Mouse (Mus musculus) MEL (cell line): ENCODE data around the gene Pla2g10. TPM values are rescaled to one million over a fixed set of nuclear protein-coding genes. Genes with fewer than 3 reads are reported as not detected.
"Not testable (repeated sequence)": the region's sequence is repeated elsewhere in the genome, so short reads cannot be mapped to it uniquely, and the experiment has no call there.

ENCODE experiments used
- DNase-seq: peaks from one replicate; pipeline ENCODE4 v3.0.0; 2011; ENCODE audit warnings: low read depth, low spot score
- H3K27ac ChIP-seq: 2 replicates; pipeline ENCODE4 v1.5.1; 2012; ENCODE audit warnings: low read depth, mild to moderate bottlenecking, control low read depth, low read length, moderate library complexity; ENCODE audit not compliant: control insufficient read depth
- H3K27me3 ChIP-seq, 2 experiments: fragments of 150-350 bp in 1 of 2; sonication (generic) in 1 of 2; 2 replicates each; pipeline ENCODE4 v1.6.1; 2012; ENCODE audit warnings: low read length in 2 of 2, mild to moderate bottlenecking in 2 of 2, improper control_type of control experiment in 1 of 2, moderate library complexity in 1 of 2; ENCODE audit not compliant: insufficient read depth in 2 of 2, control insufficient read depth in 1 of 2
- H3K36me3 ChIP-seq, 2 experiments: 2 replicates each; pipeline ENCODE4 v1.6.1; 2012 to 2014; ENCODE audit warnings: low read length in 2 of 2, improper control_type of control experiment in 1 of 2, inconsistent platforms in 1 of 2, mild to moderate bottlenecking in 1 of 2; ENCODE audit not compliant: insufficient read depth in 2 of 2, control insufficient read depth in 1 of 2
- H3K4me1 ChIP-seq, 2 experiments: fragments of 150-350 bp in 1 of 2; sonication (generic) in 1 of 2; 2 replicates each; pipeline ENCODE4 v1.6.1; 2012; ENCODE audit warnings: low read length in 2 of 2, improper control_type of control experiment in 1 of 2, mild to moderate bottlenecking in 1 of 2; ENCODE audit not compliant: insufficient read depth in 2 of 2, control insufficient read depth in 1 of 2
- H3K4me3 ChIP-seq, 2 experiments: fragments of 150-350 bp in 1 of 2; sonication (generic) in 1 of 2; 2 replicates each; pipeline ENCODE4 v1.5.1; 2012; ENCODE audit warnings: low read depth in 2 of 2, low read length in 2 of 2, mild to moderate bottlenecking in 2 of 2, moderate library complexity in 2 of 2, control low read depth in 1 of 2, improper control_type of control experiment in 1 of 2; ENCODE audit not compliant: control insufficient read depth in 1 of 2, insufficient read depth in 1 of 2
- H3K79me2 ChIP-seq: 2 replicates; pipeline ENCODE4 v1.6.1; 2012; ENCODE audit warnings: mild to moderate bottlenecking, low read length, moderate library complexity; ENCODE audit not compliant: control insufficient read depth, poor library complexity, insufficient read depth
- H3K9ac ChIP-seq: 2 replicates; pipeline ENCODE4 v1.6.1; 2012; ENCODE audit warnings: low read depth, mild to moderate bottlenecking, control low read depth, low read length, moderate library complexity; ENCODE audit not compliant: control insufficient read depth, poor library complexity, severe bottlenecking
- H3K9me3 ChIP-seq: fragments of 150-350 bp; sonication (generic); replicated peaks from 2 replicates; pipeline ENCODE4 v1.6.1; 2012; ENCODE audit warnings: mild to moderate bottlenecking, low read length, improper control_type of control experiment, moderate library complexity; ENCODE audit not compliant: insufficient read depth
- CHD2 ChIP-seq: IDR thresholded peaks from 2 replicates; pipeline ENCODE4 v1.6.1; 2011; ENCODE audit warnings: low read length, improper control_type of control experiment
- CTCF ChIP-seq, 3 experiments: IDR thresholded peaks in 2 of 3; conservative IDR thresholded peaks in 1 of 3; 2 replicates each; pipeline ENCODE4 v1.5.1; 2011 to 2012; ENCODE audit warnings: low read length in 3 of 3, low read depth in 2 of 3, mild to moderate bottlenecking in 2 of 3, improper control_type of control experiment in 1 of 3, inconsistent platforms in 1 of 3, mixed read lengths in 1 of 3, moderate library complexity in 1 of 3; ENCODE audit not compliant: control insufficient read depth in 1 of 3, insufficient read depth in 1 of 3, poor library complexity in 1 of 3, severe bottlenecking in 1 of 3
- ELF1 ChIP-seq: IDR thresholded peaks from 2 replicates; pipeline ENCODE4 v1.6.1; 2014; ENCODE audit warnings: low read depth, mild to moderate bottlenecking, inconsistent platforms, low read length, improper control_type of control experiment, moderate library complexity
- EP300 ChIP-seq, 2 experiments: IDR thresholded peaks; 2 replicates each; pipeline ENCODE4 v1.6.1; 2011; ENCODE audit warnings: improper control_type of control experiment in 2 of 2, low read length in 2 of 2, low read depth in 1 of 2, mild to moderate bottlenecking in 1 of 2
- ETS1 ChIP-seq: IDR thresholded peaks from 2 replicates; pipeline ENCODE4 v1.6.1; 2012; ENCODE audit warnings: low read depth, mild to moderate bottlenecking, inconsistent platforms, low read length, improper control_type of control experiment, moderate library complexity
- GABPA ChIP-seq: IDR thresholded peaks from 2 replicates; pipeline ENCODE4 v1.6.1; 2012; ENCODE audit warnings: low read depth, mild to moderate bottlenecking, inconsistent platforms, low read length, improper control_type of control experiment, moderate library complexity
- HCFC1 ChIP-seq: IDR thresholded peaks from 2 replicates; pipeline ENCODE4 v1.6.1; 2012; ENCODE audit warnings: low read depth, mild to moderate bottlenecking, inconsistent platforms, low read length, improper control_type of control experiment, moderate library complexity
- KAT2A ChIP-seq: conservative IDR thresholded peaks from 2 replicates; pipeline ENCODE4 v1.6.1; 2012; ENCODE audit warnings: low read depth, low read length, improper control_type of control experiment, inconsistent platforms
- MAFK ChIP-seq: IDR thresholded peaks from 2 replicates; pipeline ENCODE4 v1.6.1; 2011; ENCODE audit warnings: low read depth, mild to moderate bottlenecking, low read length, improper control_type of control experiment, borderline replicate concordance
- MAX ChIP-seq: IDR thresholded peaks from 2 replicates; pipeline ENCODE4 v1.6.1; 2011; ENCODE audit warnings: low read length, improper control_type of control experiment
- MAZ ChIP-seq: IDR thresholded peaks from 2 replicates; pipeline ENCODE4 v1.6.1; 2012; ENCODE audit warnings: low read depth, mild to moderate bottlenecking, inconsistent platforms, low read length, improper control_type of control experiment
- MYB ChIP-seq: IDR thresholded peaks from 2 replicates; pipeline ENCODE4 v1.6.1; 2011; ENCODE audit warnings: mild to moderate bottlenecking, low read depth, low read length, improper control_type of control experiment
- MYC ChIP-seq: IDR thresholded peaks from 2 replicates; pipeline ENCODE4 v1.6.1; 2011; ENCODE audit warnings: low read depth, mild to moderate bottlenecking, low read length, improper control_type of control experiment, moderate library complexity
- POLR2A ChIP-seq, 2 experiments: IDR thresholded peaks; 2 replicates each; pipeline ENCODE4 v1.6.1; 2011 to 2012; ENCODE audit warnings: low read length in 2 of 2, mild to moderate bottlenecking in 2 of 2, control low read depth in 1 of 2, improper control_type of control experiment in 1 of 2, low read depth in 1 of 2, moderate library complexity in 1 of 2; ENCODE audit not compliant: control insufficient read depth in 1 of 2, insufficient read depth in 1 of 2, poor library complexity in 1 of 2
- POLR2AphosphoS2 ChIP-seq: IDR thresholded peaks from 2 replicates; pipeline ENCODE4 v1.6.1; 2011; ENCODE audit warnings: low read length, improper control_type of control experiment
- POLR2AphosphoS5 ChIP-seq: IDR thresholded peaks from 2 replicates; pipeline ENCODE4 v1.6.1; 2012; ENCODE audit warnings: low read depth, borderline replicate concordance, mild to moderate bottlenecking, inconsistent platforms, low read length, moderate library complexity, mixed read lengths
- TBP ChIP-seq: IDR thresholded peaks from 2 replicates; pipeline ENCODE4 v1.8.0; 2011; ENCODE audit warnings: low read depth, low read length, improper control_type of control experiment
- USF1 ChIP-seq: IDR thresholded peaks from 2 replicates; pipeline ENCODE4 v1.6.1; 2014; ENCODE audit warnings: low read depth, mild to moderate bottlenecking, inconsistent platforms, low read length, improper control_type of control experiment, moderate library complexity
- ZMIZ1 ChIP-seq: IDR thresholded peaks from 2 replicates; pipeline ENCODE4 v1.6.1; 2012; ENCODE audit warnings: low read depth, mild to moderate bottlenecking, inconsistent platforms, low read length, improper control_type of control experiment, moderate library complexity
- ZNF384 ChIP-seq: IDR thresholded peaks from 2 replicates; pipeline ENCODE4 v1.6.1; 2012; ENCODE audit warnings: low read depth, mild to moderate bottlenecking, inconsistent platforms, low read length, improper control_type of control experiment
- polyA plus RNA-seq, 2 experiments: library from polyadenylated mRNA; stranded (reverse) in 1 of 2; unstranded in 1 of 2; fragments of >175 nt in 1 of 2; fragments of >200 nt in 1 of 2; gene quantifications; 2 replicates each; pipeline versions ENCODE4 v1.2.1 to v1.2.4; 2012; ENCODE audit warnings: low replicate concordance in 2 of 2, low read depth in 1 of 2; ENCODE audit not compliant: insufficient read length in 2 of 2, insufficient read depth in 1 of 2, missing spikeins in 1 of 2
- total RNA-seq: library from RNA; depleted of rRNA; stranded (reverse); fragments of 300-350 nt; gene quantifications from 2 replicates; pipeline ENCODE4 v1.2.3, GENCODE M21; 2012

The Pla2g10 gene
- total and polyA plus RNA-seq, 3 experiments: not detected

GRCm38 (mm10) chr16:13748813-13749212 is 18.0 kb upstream of the Pla2g10 start:
- H3K4me1 ChIP-seq, H3K4me3 ChIP-seq, H3K79me2 ChIP-seq, H3K9ac ChIP-seq, H3K9me3 ChIP-seq, H3K27ac ChIP-seq, H3K36me3 ChIP-seq, H3K27me3 ChIP-seq, DNase-seq: not testable (repeated sequence)

DNA sequence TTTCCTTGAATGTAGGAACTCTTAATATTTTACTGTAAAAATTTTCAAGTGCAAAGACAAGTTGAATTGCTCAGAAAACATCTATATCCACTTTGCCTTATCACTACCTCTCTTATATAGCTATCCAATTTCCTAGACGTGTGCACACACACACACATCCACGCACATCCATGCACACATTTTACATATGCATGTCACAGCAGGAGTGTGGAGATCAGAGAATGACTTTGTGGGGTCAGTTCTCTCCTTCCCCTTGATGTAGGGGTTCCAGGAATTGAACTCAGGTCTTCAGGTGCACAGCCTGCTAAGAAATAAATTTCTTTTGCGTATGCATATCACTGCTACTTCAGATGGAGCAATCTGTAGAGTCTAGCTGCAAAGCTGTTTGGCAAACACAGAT is 17.3 kb upstream of the Pla2g10 start:
- H3K9me3 ChIP-seq: no peaks in the 10 kb centered on the region
- no peaks in the 10 kb centered on the region for H3K36me3 ChIP-seq
- DNase-seq: no peak
- no peak overlapping the region for H3K27ac ChIP-seq
- peaks cover 5% of the 10 kb centered on the region in 2 experiments for H3K27me3 ChIP-seq
- no peak overlapping the region for H3K4me3 ChIP-seq
- H3K4me1 ChIP-seq: no peaks in the 10 kb centered on the region
- TF ChIP-seq KAT2A (no peak), CTCF (IDR thresholded peaks at IDR 0.05 in 2 of 3, conservative IDR thresholded peaks at IDR 0.05 in 1 of 3; ENCODE audit: control insufficient read depth in 1 of 3, insufficient read depth in 1 of 3, low read depth in 2 of 3, low read length in 3 of 3, poor library complexity in 1 of 3, severe bottlenecking in 1 of 3) (no peak), MAZ (no peak), CHD2 (no peak), TBP (no peak), USF1 (no peak), MYC (no peak), POLR2A (IDR thresholded peaks at IDR 0.05; ENCODE audit: control insufficient read depth in 1 of 2, insufficient read depth in 1 of 2, low read depth in 1 of 2, low read length in 2 of 2, poor library complexity in 1 of 2) (no peak), EP300 (IDR thresholded peaks at IDR 0.05; ENCODE audit: low read depth in 1 of 2, low read length in 2 of 2) (no peak), MAX (no peak), POLR2AphosphoS5 (no peak), ETS1 (no peak), ZNF384 (no peak), HCFC1 (no peak), ELF1 (no peak), GABPA (no peak), MYB (no peak), ZMIZ1 (no peak), MAFK (no peak), POLR2AphosphoS2 (no peak)
- no peaks in the 10 kb centered on the region for H3K79me2 ChIP-seq
- no peak overlapping the region for H3K9ac ChIP-seq
